Mouse (Mus musculus): ENCODE measurements around the gene Olfr370. TPM values are rescaled to one million over a fixed set of nuclear protein-coding genes. Genes with fewer than 3 reads are reported as not detected.

Olfr370 gene
- not detected for total RNA-seq (2023)

DNA sequence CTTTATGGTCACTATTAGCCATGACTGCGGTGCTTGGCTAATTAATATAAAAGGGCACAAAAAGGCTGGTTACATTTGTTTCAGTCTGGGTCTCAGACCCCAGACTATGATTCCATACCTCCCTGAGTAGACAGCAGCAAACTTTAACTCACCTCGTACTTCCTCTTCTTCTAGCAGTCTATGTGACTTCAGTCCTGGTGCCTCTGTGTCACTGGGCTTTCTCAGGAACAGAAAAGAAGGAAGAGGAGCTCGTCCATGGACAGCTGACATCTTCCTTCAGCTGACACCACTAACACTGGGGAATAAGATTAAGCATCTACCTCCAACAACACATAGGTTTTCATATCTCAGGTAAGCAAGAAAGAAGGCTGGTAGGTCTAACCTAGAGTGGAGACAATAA, at the start of gene Olfr370:
TSS of gene Olfr370 (plus strand) at position 45 of the 400 bp plus-strand sequence.

GRCm38 (mm10) chr8:83566469-83567395, 31.2 kb downstream of the Olfr370 start, which contains the start of gene Ndufb7:
TSS of gene Ndufb7 (plus strand) at chr8:83566671.

Other genes starting within 250 kb of the Olfr370 start
- gene Ucp1, start 245.4 kb upstream of the Olfr370 start, total RNA-seq (2023): not detected
- 11.5 TPM for gene Elmod2, start 203.3 kb upstream of the Olfr370 start, total RNA-seq (2023)
- gene Mgat4d, start 187.3 kb upstream of the Olfr370 start, total RNA-seq (2023): not detected
- gene Clgn, start 145.9 kb upstream of the Olfr370 start, total RNA-seq (2023): not detected
- gene Scoc, start 77.4 kb upstream of the Olfr370 start, total RNA-seq (2023): 24.3 TPM
- 72.2 TPM for gene Ndufb7, start 30.9 kb downstream of the Olfr370 start, total RNA-seq (2023)
- gene Tecr, start 72.2 kb downstream of the Olfr370 start, total RNA-seq (2023): 253 TPM
- 107 TPM for gene Dnajb1, start 72.4 kb downstream of the Olfr370 start, total RNA-seq (2023)
- gene Gipc1, start 116.9 kb downstream of the Olfr370 start, total RNA-seq (2023): 21.5 TPM
- 2.8 TPM for gene Ptger1, start 130.9 kb downstream of the Olfr370 start, total RNA-seq (2023)
- 297 TPM for gene Pkn1, start 163.4 kb downstream of the Olfr370 start, total RNA-seq (2023)
- 71.0 TPM for gene Ddx39, start 179.4 kb downstream of the Olfr370 start, total RNA-seq (2023)
- 1,098 TPM for gene Adgre5, start 205.5 kb downstream of the Olfr370 start, total RNA-seq (2023)

Measured in CD8-positive naive resting alpha-beta T cell, adult 57 days (primary cell).